Mouse (Mus musculus): ENCODE data around the gene Clrn1.

GRCm38 (mm10) chr3:58798245-58798644, 86.9 kb downstream of the Clrn1 start:
- no peak for TF ChIP-seq POLR2A (IDR thresholded peaks at IDR 0.05; ENCODE audit: extremely low read depth, insufficient read depth, low read length)
- no peak for TF ChIP-seq CTCF (IDR thresholded peaks at IDR 0.05; ENCODE audit: low read depth, low read length)
